Mouse (Mus musculus): ENCODE measurements around the gene Higd1c.
"Not testable (repeated sequence)": the region's sequence is repeated elsewhere in the genome, so short reads cannot be mapped to it uniquely, and the experiment has no call there.

- not testable (repeated sequence) for TF ChIP-seq CTCF, POLR2A (IDR thresholded peaks at IDR 0.05; ENCODE audit: insufficient read depth, low read depth, low read length)
Measured at GRCm38 (mm10) chr15:100337328-100337727, 27.0 kb upstream of the Higd1c start.
